Mouse (Mus musculus): ENCODE results near the gene Carmil2. TPM values are rescaled to one million over a fixed set of nuclear protein-coding genes. Genes with fewer than 3 reads are reported as not detected.

Carmil2 gene
- total and polyA plus RNA-seq, 3 experiments: 2.0 to 33.2 (median 7.6) TPM

GRCm38 (mm10) chr8:105687512-105687911 is 1.4 kb downstream of the Carmil2 start:
- H3K4me2 ChIP-seq (ENCODE audit: insufficient read depth, low read depth, poor library complexity, severe bottlenecking): no peak overlapping the region
- no peaks in the 10 kb centered on the region for H3K27me3 ChIP-seq (replicated peaks)
- dilution Hi-C loops (cut with MboI; ENCODE audit: extremely low pct_ligation_motif_present, extremely low pct_unique_long_range_greater_than_20kb, low sequenced_read_pairs) (no loop called here), in situ Hi-C loops (cut with MboI; ENCODE audit: low pct_ligation_motif_present, low pct_unique_long_range_greater_than_20kb, low sequenced_read_pairs) (loop anchor here (5.0 kb wide), 1 partner anchor 50 kb away; the partner anchor contains the start of genes Agrp and Ctcf)
- H3K36me3 ChIP-seq (replicated peaks in 1 of 2; ENCODE audit: control insufficient read depth in 1 of 2, insufficient read depth in 1 of 2, low read length in 1 of 2): peaks cover 50 to 74% of the 10 kb centered on the region in 2 experiments
- H3K27ac ChIP-seq (ENCODE audit: insufficient read depth, low read depth): no peak overlapping the region
- no peak overlapping the region for H3K9ac ChIP-seq (ENCODE audit: insufficient read depth, low read depth)
- no peak for DNase-seq (ENCODE audit: extremely low read depth)
- H3K79me2 ChIP-seq (replicated peaks; ENCODE audit: control insufficient read depth, extremely low read depth, insufficient read depth, poor library complexity, severe bottlenecking): no peaks in the 10 kb centered on the region
- peaks cover 2 to 52% of the 10 kb centered on the region in 2 experiments; a peak in 2 of 4 replicates for H3K4me1 ChIP-seq (ENCODE audit: control insufficient read depth in 1 of 2, insufficient read depth in 2 of 2)
- TF ChIP-seq HCFC1 (IDR thresholded peaks at IDR 0.05; ENCODE audit: low read depth, low read length) (no peak), CHD1 (IDR thresholded peaks at IDR 0.05; ENCODE audit: low read depth, low read length) (no peak), USF1 (IDR thresholded peaks at IDR 0.05; ENCODE audit: low read depth, low read length) (no peak), RAD21 (IDR thresholded peaks at IDR 0.05; ENCODE audit: low read depth, low read length) (no peak), BHLHE40 (IDR thresholded peaks at IDR 0.05; ENCODE audit: low read depth, low read length) (no peak), USF2 (conservative IDR thresholded peaks at IDR 0.05; ENCODE audit: low read depth, low read length) (no peak), MAX (IDR thresholded peaks at IDR 0.05; ENCODE audit: low read length) (no peak), MAFK (IDR thresholded peaks at IDR 0.05; ENCODE audit: insufficient replicate concordance, low read length) (no peak), ZKSCAN1 (IDR thresholded peaks at IDR 0.05; ENCODE audit: borderline replicate concordance, low read depth, low read length) (no peak), MEF2A (IDR thresholded peaks at IDR 0.05; ENCODE audit: borderline replicate concordance, low read depth, low read length) (no peak), MAZ (IDR thresholded peaks at IDR 0.05; ENCODE audit: low read depth, low read length) (no peak), EP300 (IDR thresholded peaks at IDR 0.05; ENCODE audit: low read length) (no peak), JUN (IDR thresholded peaks at IDR 0.05; ENCODE audit: insufficient read depth, low read depth, low read length) (no peak), IRF4 (IDR thresholded peaks at IDR 0.05; ENCODE audit: low read depth, low read length) (no peak), CHD2 (IDR thresholded peaks at IDR 0.05; ENCODE audit: low read length) (no peak), ZC3H11A (IDR thresholded peaks at IDR 0.05; ENCODE audit: low read depth, low read length) (no peak), MYC (IDR thresholded peaks at IDR 0.05; ENCODE audit: low read depth, low read length) (no peak), ELF1 (IDR thresholded peaks at IDR 0.05; ENCODE audit: low read depth, low read length) (no peak)
- H3K4me3 ChIP-seq (replicated peaks in 1 of 3; ENCODE audit: low read depth in 2 of 3, low read length in 2 of 3, poor library complexity in 1 of 3): no peak overlapping the region
- no peaks in the 10 kb centered on the region for H3K9me3 ChIP-seq (replicated peaks; ENCODE audit: low read length)

GRCm38 (mm10) chr8:105688242-105688752 is 2.2 kb downstream of the Carmil2 start:
- in situ Hi-C loops (cut with MboI; ENCODE audit: low pct_ligation_motif_present, low pct_unique_long_range_greater_than_20kb, low sequenced_read_pairs): loop anchor here (5.0 kb wide), 1 partner anchor 51 kb away; the partner anchor contains the start of genes Agrp and Ctcf
- Histone ChIP-seq H3K27ac (ENCODE audit: insufficient read depth, low read depth) (no peak overlapping the region), H3K4me3 (replicated peaks in 1 of 3; ENCODE audit: low read depth in 2 of 3, low read length in 2 of 3, poor library complexity in 1 of 3) (no peak overlapping the region), H3K4me2 (ENCODE audit: insufficient read depth, low read depth, poor library complexity, severe bottlenecking) (no peak overlapping the region), H3K27me3 (replicated peaks) (no peaks in the 10 kb centered on the region), H3K4me1 (ENCODE audit: control insufficient read depth in 1 of 2, insufficient read depth in 2 of 2) (peaks cover 2 to 44% of the 10 kb centered on the region in 2 experiments; a peak in 2 of 4 replicates), H3K79me2 (replicated peaks; ENCODE audit: control insufficient read depth, extremely low read depth, insufficient read depth, poor library complexity, severe bottlenecking) (no peaks in the 10 kb centered on the region), H3K9me3 (replicated peaks; ENCODE audit: low read length) (peaks cover 7% of the 10 kb centered on the region), H3K36me3 (replicated peaks in 1 of 2; ENCODE audit: control insufficient read depth in 1 of 2, insufficient read depth in 1 of 2, low read length in 1 of 2) (peaks cover 52 to 74% of the 10 kb centered on the region in 2 experiments), H3K9ac (ENCODE audit: insufficient read depth, low read depth) (no peak overlapping the region)
- no peak for DNase-seq (ENCODE audit: extremely low read depth)
- dilution Hi-C loops (cut with MboI; ENCODE audit: extremely low pct_ligation_motif_present, extremely low pct_unique_long_range_greater_than_20kb, low sequenced_read_pairs): no loop called here
- no peak for TF ChIP-seq KAT2A (IDR thresholded peaks at IDR 0.05; ENCODE audit: insufficient replicate concordance, low read length)
- TF ChIP-seq CTCF (conservative IDR thresholded peaks at IDR 0.05 in 1 of 2, IDR thresholded peaks at IDR 0.05 in 1 of 2; ENCODE audit: low read depth in 2 of 2, low read length in 2 of 2): no peak
- TF ChIP-seq ZC3H11A (IDR thresholded peaks at IDR 0.05; ENCODE audit: low read depth, low read length): no peak
- no peak for TF ChIP-seq ZMIZ1 (IDR thresholded peaks at IDR 0.05; ENCODE audit: low read depth, low read length)
- TF ChIP-seq EP300 (IDR thresholded peaks at IDR 0.05; ENCODE audit: low read length): no peak
- no peak for TF ChIP-seq MXI1 (IDR thresholded peaks at IDR 0.05; ENCODE audit: low read depth, low read length)
- TF ChIP-seq MAX (IDR thresholded peaks at IDR 0.05; ENCODE audit: low read length): no peak
- no peak for TF ChIP-seq POLR2A (IDR thresholded peaks at IDR 0.05; ENCODE audit: low read depth, low read length)
- TF ChIP-seq MYC (IDR thresholded peaks at IDR 0.05; ENCODE audit: low read depth, low read length): no peak
- no peak for TF ChIP-seq NRF1 (IDR thresholded peaks at IDR 0.05; ENCODE audit: low read depth, low read length)
- TF ChIP-seq ELF1 (IDR thresholded peaks at IDR 0.05; ENCODE audit: low read depth, low read length): no peak
- no peak for TF ChIP-seq USF1 (IDR thresholded peaks at IDR 0.05; ENCODE audit: low read depth, low read length)
- no peak for TF ChIP-seq CHD1 (IDR thresholded peaks at IDR 0.05; ENCODE audit: low read depth, low read length)
- no peak for TF ChIP-seq BHLHE40 (IDR thresholded peaks at IDR 0.05; ENCODE audit: low read depth, low read length)
- TF ChIP-seq E2F4 (IDR thresholded peaks at IDR 0.05; ENCODE audit: insufficient replicate concordance, low read depth, low read length): no peak
- no peak for TF ChIP-seq IRF4 (IDR thresholded peaks at IDR 0.05; ENCODE audit: low read depth, low read length)
- no peak for TF ChIP-seq TBP (conservative IDR thresholded peaks at IDR 0.05; ENCODE audit: low read depth, low read length)
- no peak for TF ChIP-seq RCOR1 (conservative IDR thresholded peaks at IDR 0.05; ENCODE audit: low read depth, low read length)
- no peak for TF ChIP-seq POLR2AphosphoS2 (IDR thresholded peaks at IDR 0.05; ENCODE audit: low read depth, low read length)
- TF ChIP-seq ZKSCAN1 (IDR thresholded peaks at IDR 0.05; ENCODE audit: borderline replicate concordance, low read depth, low read length): no peak
